Mouse (Mus musculus) heart, postnatal 0 days (tissue): ENCODE data around the gene Setd3.

Source experiments
- CTCF ChIP-seq: IDR thresholded peaks from 2 replicates; pipeline ENCODE4 v1.5.1; 2016; ENCODE audit warnings: antibody characterized with exemption, control low read depth, low read depth
- EP300 ChIP-seq: IDR thresholded peaks from 2 replicates; pipeline ENCODE4 v1.6.1; 2016; ENCODE audit warnings: antibody characterized with exemption, low read depth

DNA sequence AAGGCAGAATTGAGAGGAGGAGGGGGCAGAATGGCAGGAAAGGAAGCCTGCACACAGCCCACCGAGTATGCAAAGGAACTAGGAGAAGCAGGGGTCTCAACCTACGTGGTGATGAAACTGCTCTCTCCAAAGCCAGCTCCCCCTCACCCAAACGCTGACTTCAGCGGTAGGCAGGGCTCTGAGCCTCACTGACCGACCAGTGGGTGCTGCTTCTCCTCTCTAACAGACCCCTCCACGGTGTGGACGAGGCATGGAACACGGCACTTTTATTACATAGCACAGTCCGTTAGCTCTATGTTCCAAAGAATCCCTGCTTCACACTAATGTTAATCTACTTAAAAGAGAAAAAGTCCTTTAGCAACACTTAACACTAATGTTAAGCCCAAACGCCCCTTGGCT lies 60.6 kb downstream of the Setd3 start:
- TF ChIP-seq CTCF (no peak), EP300 (no peak)
